Mouse (Mus musculus): ENCODE measurements around the gene Cd151. TPM values are rescaled to one million over a fixed set of nuclear protein-coding genes. Genes with fewer than 3 reads are reported as not detected.

The Cd151 gene
- polyA plus RNA-seq, 1 experiment, result 555 TPM

- 87% methylated on average over 7 of the region's 7 CpGs for WGBS
- no peak overlapping the region for H3K4me3 ChIP-seq (replicated peaks; ENCODE audit: extremely low read depth, low read depth, low read length)
- TF ChIP-seq CTCF (IDR thresholded peaks at IDR 0.05; ENCODE audit: insufficient read depth, low read length) (no peak), POLR2A (IDR thresholded peaks at IDR 0.05; ENCODE audit: borderline replicate concordance, extremely low read depth, low read depth, low read length) (no peak)
- H3K4me1 ChIP-seq (ENCODE audit: control insufficient read depth, insufficient read depth, low read length), result no peaks in the 10 kb centered on the region
- DNase-seq, result no peak
Observed at GRCm38 (mm10) chr7:141501820-141502555, 34.8 kb downstream of the Cd151 start.

DNA sequence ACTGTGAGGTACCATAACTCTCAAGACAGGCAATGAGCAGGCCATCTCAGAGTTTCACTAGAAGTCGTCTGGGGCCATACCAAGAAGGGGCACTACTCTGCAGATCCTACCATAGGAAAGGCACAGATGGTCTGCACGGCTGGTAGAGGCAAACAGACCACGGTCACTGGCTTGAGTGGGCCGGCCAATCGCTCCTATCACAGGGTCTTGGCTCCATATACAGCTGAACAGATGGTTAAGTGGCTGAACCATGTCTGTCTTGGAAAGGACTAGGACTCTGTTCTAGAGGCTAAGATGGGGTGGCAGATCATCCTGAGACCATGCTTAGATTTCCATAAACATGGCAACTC, 35.3 kb downstream of the Cd151 start:
- no peak for DNase-seq
- Histone ChIP-seq H3K4me1 (ENCODE audit: control insufficient read depth, insufficient read depth, low read length) (no peaks in the 10 kb centered on the region), H3K4me3 (replicated peaks; ENCODE audit: extremely low read depth, low read depth, low read length) (no peak overlapping the region)
- WGBS, result 95% methylated on average over 5 of the region's 5 CpGs
- no peak for TF ChIP-seq CTCF (IDR thresholded peaks at IDR 0.05; ENCODE audit: insufficient read depth, low read length)
- TF ChIP-seq POLR2A (IDR thresholded peaks at IDR 0.05; ENCODE audit: borderline replicate concordance, extremely low read depth, low read depth, low read length), result no peak

DNA sequence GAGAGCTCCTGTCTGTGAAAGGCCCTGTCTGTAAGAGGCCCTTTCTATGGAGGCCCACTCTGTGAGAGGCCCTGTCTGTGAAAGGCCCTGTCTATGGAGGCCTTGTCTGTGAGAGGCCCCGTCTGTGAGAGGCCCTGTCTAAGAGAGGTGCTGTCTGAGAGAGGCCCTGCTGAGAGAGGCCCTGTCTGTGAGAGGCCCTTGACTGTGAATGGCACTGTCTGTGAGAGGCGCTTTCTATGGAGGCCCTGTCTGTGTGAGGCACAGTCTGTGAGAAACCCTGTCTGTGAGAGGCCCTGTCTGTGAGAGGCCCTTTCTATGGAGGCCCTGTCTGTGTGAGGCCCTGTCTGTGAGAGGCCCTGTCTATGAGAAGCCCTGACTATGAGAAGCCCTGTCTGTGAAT, 39.1 kb downstream of the Cd151 start:
- Histone ChIP-seq H3K4me1 (ENCODE audit: control insufficient read depth, insufficient read depth, low read length) (no peaks in the 10 kb centered on the region), H3K4me3 (replicated peaks; ENCODE audit: extremely low read depth, low read depth, low read length) (no peak overlapping the region)
- 92% methylated on average over 2 of the region's 2 CpGs for WGBS
- TF ChIP-seq POLR2A (IDR thresholded peaks at IDR 0.05; ENCODE audit: borderline replicate concordance, extremely low read depth, low read depth, low read length) (no peak), CTCF (IDR thresholded peaks at IDR 0.05; ENCODE audit: insufficient read depth, low read length) (no peak)
- DNase-seq, result no peak

- DNase-seq, result no peak
- Histone ChIP-seq H3K4me3 (replicated peaks; ENCODE audit: extremely low read depth, low read depth, low read length) (no peak overlapping the region), H3K4me1 (ENCODE audit: control insufficient read depth, insufficient read depth, low read length) (no peaks in the 10 kb centered on the region)
- no peak for TF ChIP-seq CTCF (IDR thresholded peaks at IDR 0.05; ENCODE audit: insufficient read depth, low read length)
- no peak for TF ChIP-seq POLR2A (IDR thresholded peaks at IDR 0.05; ENCODE audit: borderline replicate concordance, extremely low read depth, low read depth, low read length)
Observed at GRCm38 (mm10) chr7:141508160-141508559, 41.0 kb downstream of the Cd151 start.

GRCm38 (mm10) chr7:141510196-141510595, 43.0 kb downstream of the Cd151 start:
- Histone ChIP-seq H3K4me3 (replicated peaks; ENCODE audit: extremely low read depth, low read depth, low read length) (no peak overlapping the region), H3K4me1 (ENCODE audit: control insufficient read depth, insufficient read depth, low read length) (no peaks in the 10 kb centered on the region)
- WGBS, result 87% methylated on average over 5 of the region's 5 CpGs
- no peak for DNase-seq
- TF ChIP-seq POLR2A (IDR thresholded peaks at IDR 0.05; ENCODE audit: borderline replicate concordance, extremely low read depth, low read depth, low read length), result no peak
- TF ChIP-seq CTCF (IDR thresholded peaks at IDR 0.05; ENCODE audit: insufficient read depth, low read length), result no peak

GRCm38 (mm10) chr7:141510681-141511191, 43.5 kb downstream of the Cd151 start:
- DNase-seq, result no peak
- H3K4me1 ChIP-seq (ENCODE audit: control insufficient read depth, insufficient read depth, low read length), result no peaks in the 10 kb centered on the region
- WGBS, result 80% methylated on average over 8 of the region's 8 CpGs
- no peak for TF ChIP-seq CTCF (IDR thresholded peaks at IDR 0.05; ENCODE audit: insufficient read depth, low read length)
- no peak for TF ChIP-seq POLR2A (IDR thresholded peaks at IDR 0.05; ENCODE audit: borderline replicate concordance, extremely low read depth, low read depth, low read length)
- no peak overlapping the region for H3K4me3 ChIP-seq (replicated peaks; ENCODE audit: extremely low read depth, low read depth, low read length)

- no peak for DNase-seq
- Histone ChIP-seq H3K4me3 (replicated peaks; ENCODE audit: extremely low read depth, low read depth, low read length) (no peak overlapping the region), H3K4me1 (ENCODE audit: control insufficient read depth, insufficient read depth, low read length) (no peaks in the 10 kb centered on the region)
- no peak for TF ChIP-seq POLR2A (IDR thresholded peaks at IDR 0.05; ENCODE audit: borderline replicate concordance, extremely low read depth, low read depth, low read length)
- no peak for TF ChIP-seq CTCF (IDR thresholded peaks at IDR 0.05; ENCODE audit: insufficient read depth, low read length)
- WGBS, result 82% methylated on average over 4 of the region's 4 CpGs
Observed at GRCm38 (mm10) chr7:141517638-141518037, 50.4 kb downstream of the Cd151 start.

DNA sequence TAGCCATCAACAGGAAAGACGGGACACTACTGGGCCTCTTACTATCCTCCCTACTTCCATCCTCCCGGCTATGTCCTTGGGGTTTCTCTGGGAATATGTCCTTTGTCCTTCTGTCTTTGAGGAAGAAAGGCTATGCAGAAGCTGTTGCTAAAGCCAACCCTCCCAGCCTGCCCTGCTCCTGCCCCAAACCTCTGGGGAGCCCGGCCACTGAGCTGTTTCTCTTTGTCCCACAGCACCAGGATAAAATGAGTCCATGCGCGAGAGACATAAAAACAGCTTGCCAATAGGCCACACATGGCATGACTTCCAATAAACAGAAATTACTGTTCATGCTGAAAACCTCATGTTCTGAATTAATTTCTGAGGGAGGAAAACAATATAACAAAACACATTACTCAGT, 51.1 kb downstream of the Cd151 start:
- TF ChIP-seq POLR2A (IDR thresholded peaks at IDR 0.05; ENCODE audit: borderline replicate concordance, extremely low read depth, low read depth, low read length) (no peak), CTCF (IDR thresholded peaks at IDR 0.05; ENCODE audit: insufficient read depth, low read length) (no peak)
- H3K4me3 ChIP-seq (replicated peaks; ENCODE audit: extremely low read depth, low read depth, low read length), result no peak overlapping the region
- no peaks in the 10 kb centered on the region for H3K4me1 ChIP-seq (ENCODE audit: control insufficient read depth, insufficient read depth, low read length)
- no peak for DNase-seq
- WGBS, result 90% methylated on average over 5 of the region's 5 CpGs

GRCm38 (mm10) chr7:141518926-141519325, 51.7 kb downstream of the Cd151 start:
- H3K4me3 ChIP-seq (replicated peaks; ENCODE audit: extremely low read depth, low read depth, low read length), result no peak overlapping the region
- WGBS, result 77% methylated on average over 3 of the region's 3 CpGs
- no peak for TF ChIP-seq CTCF (IDR thresholded peaks at IDR 0.05; ENCODE audit: insufficient read depth, low read length)
- no peak for TF ChIP-seq POLR2A (IDR thresholded peaks at IDR 0.05; ENCODE audit: borderline replicate concordance, extremely low read depth, low read depth, low read length)
- no peaks in the 10 kb centered on the region for H3K4me1 ChIP-seq (ENCODE audit: control insufficient read depth, insufficient read depth, low read length)
- DNase-seq, result no peak

DNA sequence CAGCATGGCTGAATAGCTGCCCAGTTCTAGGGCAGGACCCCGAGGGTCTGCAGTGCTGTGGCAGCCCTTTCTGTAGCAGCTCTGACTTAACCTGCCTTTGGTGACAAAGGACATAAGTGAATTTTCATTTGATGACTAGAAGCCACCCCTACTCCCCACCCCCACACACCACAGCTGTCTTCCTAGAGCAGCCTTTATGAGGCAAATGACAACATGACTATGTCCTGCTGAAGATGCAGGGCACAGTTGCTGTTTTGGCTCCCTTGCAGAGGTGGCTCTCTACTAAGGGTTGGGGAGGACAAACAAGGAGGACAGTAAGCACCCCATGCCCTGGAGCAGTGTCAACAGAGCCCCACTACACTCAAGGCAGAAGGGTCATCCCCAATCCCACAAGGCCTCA, 52.6 kb downstream of the Cd151 start:
- TF ChIP-seq CTCF (IDR thresholded peaks at IDR 0.05; ENCODE audit: insufficient read depth, low read length) (no peak), POLR2A (IDR thresholded peaks at IDR 0.05; ENCODE audit: borderline replicate concordance, extremely low read depth, low read depth, low read length) (no peak)
- no peak for DNase-seq
- no peaks in the 10 kb centered on the region for H3K4me1 ChIP-seq (ENCODE audit: control insufficient read depth, insufficient read depth, low read length)
- no peak overlapping the region for H3K4me3 ChIP-seq (replicated peaks; ENCODE audit: extremely low read depth, low read depth, low read length)
- 65% methylated on average over 1 of the region's 1 CpGs for WGBS

Other genes with a start within 250 kb of the Cd151 start
- 18.9 and 22.5 TPM in 2 replicates for gene Phrf1, start 238.6 kb upstream of the Cd151 start, polyA plus RNA-seq (2012; rRNA removed)
- gene Irf7, start 200.9 kb upstream of the Cd151 start, polyA plus RNA-seq (2012; rRNA removed), result 48.8 and 49.7 TPM in 2 replicates
- gene Cdhr5, start 190.6 kb upstream of the Cd151 start, polyA plus RNA-seq (2012; rRNA removed), result 0.11 and 1.5 TPM in 2 replicates
- gene Sct, start 188.3 kb upstream of the Cd151 start, polyA plus RNA-seq (2012; rRNA removed), result not detected in 2 replicates
- gene Drd4, start 175.4 kb upstream of the Cd151 start, polyA plus RNA-seq (2012; rRNA removed), result not detected in 2 replicates
- gene Deaf1, start 139.7 kb upstream of the Cd151 start, polyA plus RNA-seq (2012; rRNA removed), result 18.6 and 22.7 TPM in 2 replicates
- 37.2 and 49.2 TPM in 2 replicates for gene Tmem80, start 139.7 kb upstream of the Cd151 start, polyA plus RNA-seq (2012; rRNA removed)
- gene Eps8l2, start 128.5 kb upstream of the Cd151 start, polyA plus RNA-seq (2012; rRNA removed), result 112 and 143 TPM in 2 replicates
- gene Taldo1, start 75.2 kb upstream of the Cd151 start, polyA plus RNA-seq (2012; rRNA removed), result 145 and 204 TPM in 2 replicates
- 57.1 and 64.8 TPM in 2 replicates for gene Gatd1, start 53.3 kb upstream of the Cd151 start, polyA plus RNA-seq (2012; rRNA removed)
- 0.38 and 0.56 TPM in 2 replicates for gene Cend1, start 37.9 kb upstream of the Cd151 start, polyA plus RNA-seq (2012; rRNA removed)
- 47.3 and 48.6 TPM in 2 replicates for gene Slc25a22, start 29.5 kb upstream of the Cd151 start, polyA plus RNA-seq (2012; rRNA removed)
- gene Pidd1, start 23.4 kb upstream of the Cd151 start, polyA plus RNA-seq (2012; rRNA removed), result 6.7 and 7.1 TPM in 2 replicates
- gene Rplp2, start 20.0 kb upstream of the Cd151 start, polyA plus RNA-seq (2012; rRNA removed), result 415 and 591 TPM in 2 replicates
- gene Pnpla2, start 12.2 kb upstream of the Cd151 start, polyA plus RNA-seq (2012; rRNA removed), result 289 and 356 TPM in 2 replicates
- 177 and 239 TPM in 2 replicates for gene Cracr2b, start 6.3 kb upstream of the Cd151 start, polyA plus RNA-seq (2012; rRNA removed)
- 29.0 and 30.9 TPM in 2 replicates for gene Polr2l, start 7.7 kb downstream of the Cd151 start, polyA plus RNA-seq (2012; rRNA removed)
- gene Tspan4, start 7.8 kb downstream of the Cd151 start, polyA plus RNA-seq (2012; rRNA removed), result 91.1 and 150 TPM in 2 replicates
- 19.6 and 20.4 TPM in 2 replicates for gene Chid1, start 72.5 kb downstream of the Cd151 start, polyA plus RNA-seq (2012; rRNA removed)
- 46.3 and 58.1 TPM in 2 replicates for gene Ap2a2, start 94.8 kb downstream of the Cd151 start, polyA plus RNA-seq (2012; rRNA removed)
- gene Muc6, start 187.9 kb downstream of the Cd151 start, polyA plus RNA-seq (2012; rRNA removed), result 0.03 and 0.04 TPM in 2 replicates
- gene Muc2, start 222.9 kb downstream of the Cd151 start, polyA plus RNA-seq (2012; rRNA removed), result 1.8 and 53.0 TPM in 2 replicates

All from lung, adult 2 months (tissue).